Mouse (Mus musculus): ENCODE measurements around the gene Crhr2. TPM values are rescaled to one million over a fixed set of nuclear protein-coding genes. Genes with fewer than 3 reads are reported as not detected.

The Crhr2 gene
- polyA plus RNA-seq, 1 experiment from 2014 or later: 1.2 TPM

DNA sequence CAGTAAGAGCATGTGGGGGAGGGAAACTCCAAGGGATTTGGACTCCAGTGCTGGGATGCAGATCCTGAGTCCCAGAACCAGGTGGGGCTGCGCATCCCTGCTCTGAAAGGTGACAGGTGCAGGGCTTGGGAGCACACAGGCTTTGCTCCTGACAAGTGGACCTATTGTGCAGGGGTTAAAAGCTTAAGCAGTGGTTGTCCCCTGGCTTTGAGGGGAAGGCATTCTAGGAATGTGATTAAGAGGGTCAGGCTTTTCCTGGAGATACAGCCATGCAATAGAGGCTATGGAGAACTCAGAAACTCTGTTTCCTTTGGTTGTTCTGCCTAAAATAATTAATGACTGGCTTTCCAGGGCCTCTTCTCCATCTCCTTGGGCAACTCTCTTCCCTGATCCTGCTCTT is 609 bp upstream of the Crhr2 start:
- H3K27me3 ChIP-seq (ENCODE audit: control insufficient read depth, insufficient read depth, low read length): no peaks in the 10 kb centered on the region; the same call in 1 of the 2 replicates
- 81% methylated on average over 1 of the region's 1 CpGs for WGBS

DNA sequence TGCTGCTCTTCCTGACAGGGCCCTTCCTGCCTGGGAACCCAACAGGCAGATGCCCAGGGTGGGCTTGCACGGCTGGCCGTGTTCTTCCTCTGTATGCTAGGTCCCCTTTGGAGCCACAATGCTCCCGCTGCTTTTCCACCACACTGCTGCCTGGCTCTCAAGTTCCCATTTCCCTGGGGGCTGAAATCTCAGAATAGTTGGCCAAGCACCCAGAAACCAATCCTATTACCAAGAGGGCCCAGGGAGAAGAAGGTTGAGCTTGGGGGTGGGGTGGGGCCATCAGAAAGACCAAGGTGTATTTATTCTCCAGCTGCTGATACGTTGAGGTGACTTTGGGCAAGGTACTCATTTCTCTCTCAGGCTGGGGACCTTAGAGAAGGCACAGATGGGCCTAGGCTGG is 1.5 kb downstream of the Crhr2 start:
- Histone ChIP-seq H3K4me3 (ENCODE audit: low read depth, low read length) (no peak overlapping the region), H3K9me3 (ENCODE audit: control insufficient read depth, low read length) (no peaks in the 10 kb centered on the region), H3K27me3 (ENCODE audit: control insufficient read depth, insufficient read depth, low read length) (no peaks in the 10 kb centered on the region; the same call in 1 of the 2 replicates), H3K4me1 (ENCODE audit: control insufficient read depth, insufficient read depth, low read length) (no peaks in the 10 kb centered on the region), H3K27ac (ENCODE audit: low read depth, low read length) (no peak overlapping the region), H3K36me3 (ENCODE audit: control insufficient read depth, insufficient read depth, low read length) (no peaks in the 10 kb centered on the region), H3K9ac (replicated peaks; ENCODE audit: low read depth, low read length) (no peak overlapping the region), H3K4me2 (ENCODE audit: low read depth, low read length) (no peak overlapping the region)
- no peak for ATAC-seq (ENCODE audit: low read depth)
- WGBS: 81% methylated on average over 4 of the region's 4 CpGs

More for the DNA sequence above, 609 bp upstream of the Crhr2 start:
- H3K36me3 ChIP-seq (ENCODE audit: control insufficient read depth, insufficient read depth, low read length): no peaks in the 10 kb centered on the region
- H3K4me3 ChIP-seq (ENCODE audit: low read depth, low read length): no peak overlapping the region
- no peak overlapping the region for H3K27ac ChIP-seq (ENCODE audit: low read depth, low read length)
- no peak overlapping the region for H3K9ac ChIP-seq (replicated peaks; ENCODE audit: low read depth, low read length)
- H3K4me2 ChIP-seq (ENCODE audit: low read depth, low read length): no peak overlapping the region
- ATAC-seq (ENCODE audit: low read depth): no peak
- no peaks in the 10 kb centered on the region for H3K4me1 ChIP-seq (ENCODE audit: control insufficient read depth, insufficient read depth, low read length)
- no peaks in the 10 kb centered on the region for H3K9me3 ChIP-seq (ENCODE audit: control insufficient read depth, low read length)

DNA sequence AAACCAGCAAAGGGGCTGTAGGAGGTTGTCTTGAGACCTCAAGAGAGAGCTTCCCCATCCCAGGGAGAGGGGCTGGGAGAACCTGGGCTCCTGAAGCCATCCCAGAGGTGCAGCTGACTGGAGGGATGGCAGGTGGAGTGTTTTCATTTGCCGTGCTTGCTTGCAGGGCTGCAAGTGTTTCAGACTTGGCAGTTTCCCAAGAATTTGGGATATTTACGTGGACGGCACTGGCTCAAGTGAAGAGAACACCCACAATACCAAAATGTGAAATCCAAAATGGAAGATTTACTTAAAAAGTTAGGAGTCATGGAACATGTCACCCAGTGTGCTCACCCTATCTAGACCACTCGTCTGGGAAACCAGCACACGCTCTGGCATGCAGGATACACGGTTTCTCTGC is 2.2 kb downstream of the Crhr2 start:
- no peaks in the 10 kb centered on the region for H3K4me1 ChIP-seq (ENCODE audit: control insufficient read depth, insufficient read depth, low read length)
- 75% methylated on average over 6 of the region's 6 CpGs for WGBS
- H3K4me3 ChIP-seq (ENCODE audit: low read depth, low read length): no peak overlapping the region
- H3K27me3 ChIP-seq (ENCODE audit: control insufficient read depth, insufficient read depth, low read length): no peaks in the 10 kb centered on the region; the same call in 1 of the 2 replicates
- H3K9me3 ChIP-seq (ENCODE audit: control insufficient read depth, low read length): no peaks in the 10 kb centered on the region
- no peak overlapping the region for H3K27ac ChIP-seq (ENCODE audit: low read depth, low read length)
- ATAC-seq (ENCODE audit: low read depth): no peak
- no peaks in the 10 kb centered on the region for H3K36me3 ChIP-seq (ENCODE audit: control insufficient read depth, insufficient read depth, low read length)
- H3K4me2 ChIP-seq (ENCODE audit: low read depth, low read length): no peak overlapping the region
- H3K9ac ChIP-seq (replicated peaks; ENCODE audit: low read depth, low read length): no peak overlapping the region

DNA sequence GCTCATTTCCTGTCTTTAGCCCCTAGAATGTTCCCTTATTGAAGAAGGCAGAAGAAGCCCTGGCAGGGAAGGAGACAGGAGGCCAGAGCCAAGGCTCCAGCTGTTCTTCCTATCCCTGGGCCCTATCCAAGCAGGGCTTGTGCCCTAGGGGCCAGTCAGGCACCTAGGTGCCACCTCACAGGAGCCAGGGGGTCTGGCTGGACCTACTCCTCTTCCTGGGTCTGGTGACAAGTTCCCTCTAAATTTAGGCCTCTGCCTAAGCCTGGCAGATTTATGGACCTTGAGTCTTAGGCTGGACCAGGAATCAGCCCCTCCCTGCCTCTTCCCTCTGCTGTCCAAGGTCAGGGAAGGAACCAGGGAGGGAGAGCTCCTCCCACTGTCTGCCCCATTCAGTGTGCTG is 4.4 kb downstream of the Crhr2 start:
- Histone ChIP-seq H3K9me3 (ENCODE audit: control insufficient read depth, low read length) (no peaks in the 10 kb centered on the region), H3K4me1 (ENCODE audit: control insufficient read depth, insufficient read depth, low read length) (no peaks in the 10 kb centered on the region)
- ATAC-seq (ENCODE audit: low read depth): no peak

DNA sequence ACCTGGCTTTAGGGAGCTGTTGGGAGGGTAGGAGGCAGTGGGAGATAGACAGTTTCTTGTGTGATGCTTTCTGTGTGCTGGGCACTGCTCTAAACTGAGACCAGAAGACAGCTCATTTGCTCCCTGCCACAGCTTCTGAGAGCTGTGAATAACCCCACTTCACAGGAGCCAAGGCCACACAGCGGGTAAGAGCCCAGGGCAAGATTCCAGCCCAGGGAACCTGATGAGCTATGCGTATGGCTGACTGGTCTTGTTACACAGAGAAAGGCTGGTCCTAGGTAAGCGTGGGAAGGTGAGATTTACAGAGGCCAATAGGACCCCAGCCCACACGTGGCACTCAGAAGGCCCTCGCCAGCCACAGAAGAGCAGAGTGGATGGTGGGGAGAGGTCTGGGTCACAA is 6.2 kb downstream of the Crhr2 start:
- no peak for ATAC-seq (ENCODE audit: low read depth)
- Histone ChIP-seq H3K9me3 (ENCODE audit: control insufficient read depth, low read length) (no peaks in the 10 kb centered on the region), H3K27ac (ENCODE audit: low read depth, low read length) (no peak overlapping the region), H3K4me3 (ENCODE audit: low read depth, low read length) (no peak overlapping the region), H3K9ac (replicated peaks; ENCODE audit: low read depth, low read length) (no peak overlapping the region), H3K4me1 (ENCODE audit: control insufficient read depth, insufficient read depth, low read length) (no peaks in the 10 kb centered on the region), H3K4me2 (ENCODE audit: low read depth, low read length) (no peak overlapping the region), H3K36me3 (ENCODE audit: control insufficient read depth, insufficient read depth, low read length) (no peaks in the 10 kb centered on the region), H3K27me3 (ENCODE audit: control insufficient read depth, insufficient read depth, low read length) (no peaks in the 10 kb centered on the region; the same call in 1 of the 2 replicates)
- WGBS: 77% methylated on average over 5 of the region's 5 CpGs

More for the DNA sequence above, 4.4 kb downstream of the Crhr2 start:
- Histone ChIP-seq H3K4me2 (ENCODE audit: low read depth, low read length) (no peak overlapping the region), H3K27ac (ENCODE audit: low read depth, low read length) (no peak overlapping the region), H3K4me3 (ENCODE audit: low read depth, low read length) (no peak overlapping the region), H3K9ac (replicated peaks; ENCODE audit: low read depth, low read length) (no peak overlapping the region), H3K36me3 (ENCODE audit: control insufficient read depth, insufficient read depth, low read length) (no peaks in the 10 kb centered on the region), H3K27me3 (ENCODE audit: control insufficient read depth, insufficient read depth, low read length) (no peaks in the 10 kb centered on the region; the same call in 1 of the 2 replicates)

DNA sequence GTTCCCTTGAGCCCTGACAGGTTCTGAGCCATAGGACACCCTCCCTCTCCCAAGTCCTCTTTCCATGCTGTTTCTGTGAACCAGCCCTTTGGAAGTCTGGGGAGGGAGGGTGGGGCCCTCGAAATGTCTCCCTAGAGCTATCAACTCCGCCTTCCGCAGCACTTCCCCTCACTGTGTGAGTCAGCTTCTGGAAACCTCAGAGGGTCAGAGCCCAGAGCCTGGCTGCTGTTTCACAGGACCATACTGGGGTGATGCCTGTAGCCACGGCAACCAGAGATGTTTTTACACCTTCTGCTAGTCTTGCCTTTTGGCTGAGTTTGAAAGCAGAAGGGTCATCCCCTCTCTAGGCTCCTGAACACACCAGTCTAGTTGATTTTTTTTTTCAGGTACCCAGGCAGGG is 9.8 kb downstream of the Crhr2 start:
- Histone ChIP-seq H3K27me3 (ENCODE audit: control insufficient read depth, insufficient read depth, low read length) (peaks cover 5% of the 10 kb centered on the region), H3K36me3 (ENCODE audit: control insufficient read depth, insufficient read depth, low read length) (no peaks in the 10 kb centered on the region), H3K9ac (replicated peaks; ENCODE audit: low read depth, low read length) (no peak overlapping the region), H3K4me2 (ENCODE audit: low read depth, low read length) (no peak overlapping the region), H3K9me3 (ENCODE audit: control insufficient read depth, low read length) (no peaks in the 10 kb centered on the region), H3K4me1 (ENCODE audit: control insufficient read depth, insufficient read depth, low read length) (no peaks in the 10 kb centered on the region), H3K4me3 (ENCODE audit: low read depth, low read length) (no peak overlapping the region), H3K27ac (ENCODE audit: low read depth, low read length) (no peak overlapping the region)
- 36% methylated on average over 4 of the region's 4 CpGs for WGBS
- ATAC-seq (ENCODE audit: low read depth): no peak

DNA sequence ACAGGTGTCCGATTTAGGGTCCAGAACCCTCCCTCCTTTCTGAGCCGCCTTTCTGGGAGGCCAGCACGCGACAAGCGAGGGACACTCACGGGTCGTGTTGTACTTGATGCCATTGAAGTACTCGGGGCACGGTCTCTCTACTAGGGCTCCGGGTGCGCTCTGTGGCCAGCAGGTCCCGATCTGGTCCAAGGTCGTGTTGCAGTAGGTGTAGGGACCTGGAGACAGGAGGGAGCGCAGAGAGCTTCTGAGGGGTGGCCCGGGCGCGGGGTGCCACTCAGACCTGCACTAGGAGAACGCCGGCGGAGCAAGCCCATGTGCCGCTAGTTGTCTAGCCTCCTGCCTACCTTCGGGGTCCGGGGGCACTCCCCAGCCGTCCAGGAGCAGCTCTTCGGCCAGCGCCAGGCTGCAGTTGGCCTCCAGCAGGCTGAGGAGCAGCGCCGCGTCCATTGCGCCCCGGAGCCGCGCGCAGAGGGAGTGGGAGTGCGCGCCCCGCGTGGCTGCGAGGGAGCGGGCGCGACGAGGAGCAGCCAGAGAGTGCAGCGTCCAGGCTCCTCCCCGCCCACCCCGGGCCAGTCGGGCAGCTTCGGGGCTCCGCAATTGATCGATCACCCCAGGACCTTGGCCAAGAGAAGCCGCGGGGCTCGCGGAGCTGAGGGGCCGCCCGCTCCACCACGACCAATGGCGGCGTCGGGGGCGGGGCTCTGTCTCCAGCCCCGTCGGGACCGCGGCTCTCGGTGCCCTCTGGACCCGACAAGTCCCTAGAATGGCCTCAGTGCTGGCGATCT is 15.3 kb downstream of the Crhr2 start:
- peak overlapping the region; percentile 72 for H3K4me2 ChIP-seq (ENCODE audit: low read depth, low read length)
- no peaks in the 10 kb centered on the region for H3K9me3 ChIP-seq (ENCODE audit: control insufficient read depth, low read length)
- peak; percentile 80 for ATAC-seq (ENCODE audit: low read depth)
- H3K27me3 ChIP-seq (ENCODE audit: control insufficient read depth, insufficient read depth, low read length): peaks cover 31% of the 10 kb centered on the region
- no peaks in the 10 kb centered on the region for H3K36me3 ChIP-seq (ENCODE audit: control insufficient read depth, insufficient read depth, low read length)
- no peak overlapping the region for H3K27ac ChIP-seq (ENCODE audit: low read depth, low read length)
- WGBS: 1% methylated on average over 66 of the region's 68 CpGs
- H3K4me1 ChIP-seq (ENCODE audit: control insufficient read depth, insufficient read depth, low read length): peaks cover 7% of the 10 kb centered on the region; the same call in 1 of the 2 replicates
- H3K4me3 ChIP-seq (ENCODE audit: low read depth, low read length): peak overlapping the region; percentile 49
- peak overlapping the region; percentile 47; the same call in 1 of the 2 replicates for H3K9ac ChIP-seq (replicated peaks; ENCODE audit: low read depth, low read length)

DNA sequence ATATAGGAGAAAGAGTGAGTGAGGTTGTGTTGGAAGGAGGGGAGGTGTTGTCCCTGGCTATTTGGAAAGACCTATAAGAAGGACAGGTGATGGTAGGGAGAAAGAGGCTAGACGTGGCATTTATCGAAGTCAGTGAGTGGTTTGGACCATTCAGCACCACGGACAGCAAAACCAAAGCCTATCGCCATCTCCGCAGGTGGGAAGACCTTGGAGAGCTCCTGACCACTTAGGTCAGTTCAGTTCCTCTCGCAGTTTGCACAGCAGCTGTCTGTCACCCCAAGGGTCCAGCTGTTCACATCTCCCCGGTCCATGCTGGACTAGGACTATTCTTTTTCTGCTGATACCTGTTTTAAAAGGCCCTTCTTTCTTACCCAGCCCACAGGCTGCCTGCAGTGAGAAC is 24.5 kb downstream of the Crhr2 start:
- H3K9me3 ChIP-seq (ENCODE audit: control insufficient read depth, low read length): no peaks in the 10 kb centered on the region
- H3K36me3 ChIP-seq (ENCODE audit: control insufficient read depth, insufficient read depth, low read length): no peaks in the 10 kb centered on the region
- no peaks in the 10 kb centered on the region for H3K4me1 ChIP-seq (ENCODE audit: control insufficient read depth, insufficient read depth, low read length)
- no peak overlapping the region for H3K9ac ChIP-seq (replicated peaks; ENCODE audit: low read depth, low read length)
- ATAC-seq (ENCODE audit: low read depth): no peak
- 21% methylated on average over 7 of the region's 7 CpGs for WGBS
- H3K4me3 ChIP-seq (ENCODE audit: low read depth, low read length): no peak overlapping the region
- no peak overlapping the region for H3K4me2 ChIP-seq (ENCODE audit: low read depth, low read length)
- H3K27ac ChIP-seq (ENCODE audit: low read depth, low read length): no peak overlapping the region
- H3K27me3 ChIP-seq (ENCODE audit: control insufficient read depth, insufficient read depth, low read length): no peaks in the 10 kb centered on the region

DNA sequence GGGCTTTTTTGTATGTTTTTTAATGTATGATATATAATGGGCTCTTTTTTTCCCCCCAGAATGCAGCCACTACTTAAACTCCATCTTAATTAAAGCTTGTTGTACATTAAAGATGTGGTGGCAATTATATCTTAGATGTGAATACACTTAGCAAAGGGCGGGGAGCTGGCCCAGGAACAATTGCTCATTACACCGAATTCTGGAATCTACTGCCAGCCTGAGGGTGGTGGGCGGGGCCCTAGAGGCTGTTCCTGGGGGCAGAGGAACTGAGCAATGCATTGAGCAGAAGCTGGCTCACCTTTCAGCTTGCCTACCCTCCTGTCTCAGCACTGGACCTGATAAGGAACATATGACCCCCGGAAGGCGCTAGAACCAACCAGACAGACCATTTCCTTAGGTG is 34.2 kb downstream of the Crhr2 start:
- Histone ChIP-seq H3K36me3 (ENCODE audit: control insufficient read depth, insufficient read depth, low read length) (no peaks in the 10 kb centered on the region), H3K27ac (ENCODE audit: low read depth, low read length) (no peak overlapping the region), H3K27me3 (ENCODE audit: control insufficient read depth, insufficient read depth, low read length) (no peaks in the 10 kb centered on the region), H3K9me3 (ENCODE audit: control insufficient read depth, low read length) (no peaks in the 10 kb centered on the region), H3K4me3 (ENCODE audit: low read depth, low read length) (no peak overlapping the region), H3K4me2 (ENCODE audit: low read depth, low read length) (no peak overlapping the region), H3K9ac (replicated peaks; ENCODE audit: low read depth, low read length) (no peak overlapping the region), H3K4me1 (ENCODE audit: control insufficient read depth, insufficient read depth, low read length) (no peaks in the 10 kb centered on the region)
- ATAC-seq (ENCODE audit: low read depth): no peak
- WGBS: 82% methylated on average over 5 of the region's 5 CpGs
